Mouse (Mus musculus) midbrain, postnatal 0 days (tissue): ENCODE results near the gene Trim7. TPM values are rescaled to one million over a fixed set of nuclear protein-coding genes. Genes with fewer than 3 reads are reported as not detected.
"Not testable (repeated sequence)": the region's sequence is repeated elsewhere in the genome, so short reads cannot be mapped to it uniquely, and the experiment has no call there.

ENCODE experiments used
- ATAC-seq: fragments of 200-750 bp; cut with Nextera tagmentation; 2 replicates; pipeline ENCODE4 v1.8.0; 2017; ENCODE audit warnings: moderate number of reproducible peaks, mild to moderate bottlenecking, moderate TSS enrichment, moderate library complexity; ENCODE audit not compliant: low FRiP score
- DNase-seq: peaks from one replicate; pipeline ENCODE4 v3.0.0-alpha.2; 2015; ENCODE audit warnings: low spot score
- H3K27ac ChIP-seq: fragments of 300-500 bp; sonication (generic); 2 replicates; pipeline ENCODE4 v1.5.1; 2014; ENCODE audit warnings: low read depth, mild to moderate bottlenecking, low read length, mixed read lengths
- H3K27me3 ChIP-seq: fragments of 300-500 bp; sonication (generic); 2 replicates; pipeline ENCODE4 v1.6.1; 2014; ENCODE audit warnings: low read length, control low read depth, mixed read lengths; ENCODE audit not compliant: insufficient read depth
- H3K36me3 ChIP-seq: fragments of 300-500 bp; sonication (generic); 2 replicates; pipeline ENCODE4 v1.6.1; 2014; ENCODE audit warnings: low read length, control low read depth, mixed read lengths; ENCODE audit not compliant: insufficient read depth
- H3K4me1 ChIP-seq: fragments of 300-500 bp; sonication (generic); 2 replicates; pipeline ENCODE4 v1.6.1; 2014; ENCODE audit warnings: mild to moderate bottlenecking, control low read depth, antibody characterized with exemption, low read length, mixed read lengths; ENCODE audit not compliant: insufficient read depth
- H3K4me2 ChIP-seq: fragments of 300-500 bp; sonication (generic); 2 replicates; pipeline ENCODE4 v1.6.1; 2014; ENCODE audit warnings: low read depth, mild to moderate bottlenecking, low read length, mixed read lengths; ENCODE audit not compliant: poor library complexity, severe bottlenecking
- H3K4me3 ChIP-seq: fragments of 300-500 bp; sonication (generic); 2 replicates; pipeline ENCODE4 v1.5.1; 2014; ENCODE audit warnings: low read depth, mild to moderate bottlenecking, low read length, moderate library complexity
- H3K9ac ChIP-seq: fragments of 300-500 bp; sonication (generic); replicated peaks from 2 replicates; pipeline ENCODE4 v1.6.1; 2014; ENCODE audit warnings: mild to moderate bottlenecking, low read length, moderate library complexity, mixed read lengths; ENCODE audit not compliant: poor library complexity, severe bottlenecking
- H3K9me3 ChIP-seq: fragments of 300-500 bp; sonication (generic); 2 replicates; pipeline ENCODE4 v1.6.1; 2016; ENCODE audit warnings: low read length, control low read depth
- CTCF ChIP-seq: IDR thresholded peaks from 2 replicates; pipeline ENCODE4 v1.5.1; 2016; ENCODE audit warnings: antibody characterized with exemption, mild to moderate bottlenecking
- WGBS: fragments of 180-500 bp; shearing (Covaris S2); extraction: QIAGEN DNeasy Blood & Tissue Kit; methylation state at CpG from one replicate; pipeline ENCODE4 v1.1.7; 2014; 5-methylcytosine and 5-hydroxymethylcytosine counted together
- polyA plus RNA-seq: library from polyadenylated mRNA; unstranded; fragments of >200 nt; fragmentation: Nextera tagmentation; extraction: Ambion mirVana; gene quantifications from 2 replicates; pipeline ENCODE4 v1.2.1, GENCODE M21; 2015
- total RNA-seq: library from RNA; depleted of rRNA; stranded (reverse); fragments of >200 nt; gene quantifications from 2 replicates; pipeline ENCODE4 v1.2.3, GENCODE M21; 2014

Gene Trim7
- total and polyA plus RNA-seq, 2 experiments from 2014 or later: 3.7 to 7.7 TPM

DNA sequence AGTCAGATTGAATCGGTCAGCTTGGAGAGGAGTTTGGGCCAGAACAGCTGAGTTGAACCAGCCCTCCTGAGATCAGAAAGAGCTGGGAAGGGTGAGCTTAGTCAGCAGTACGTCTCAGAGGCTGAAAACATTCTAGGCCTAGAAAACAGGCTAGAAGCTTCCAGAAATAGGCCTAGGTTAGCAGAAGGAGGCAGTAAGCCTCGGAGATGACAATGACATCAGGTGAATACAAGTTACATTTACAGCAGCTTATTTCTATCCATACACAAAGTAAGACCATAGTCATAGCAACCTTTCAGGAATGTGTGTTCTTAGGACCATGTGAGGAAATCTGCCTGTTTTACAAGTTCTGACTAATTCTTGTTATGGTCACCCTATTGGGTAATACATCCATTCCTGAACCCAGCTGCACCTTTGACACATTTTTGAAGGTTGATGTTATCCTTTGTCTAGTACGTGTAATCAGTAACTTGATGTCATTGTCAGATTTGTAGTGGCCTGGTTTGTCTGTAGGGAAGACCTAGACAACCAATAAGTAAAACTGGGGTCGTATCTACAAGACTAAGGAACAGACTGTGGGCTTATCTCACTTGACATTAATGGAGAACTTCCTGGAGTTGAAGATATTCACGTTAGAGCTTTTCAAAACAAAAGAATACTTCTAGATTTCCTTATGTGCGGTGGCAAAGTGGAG lies 6.2 kb upstream of the Trim7 start:
- ATAC-seq (no peak), DNase-seq (no peak)
- TF ChIP-seq CTCF: no peak
- Histone ChIP-seq H3K27me3 (no peaks in the 10 kb centered on the region), H3K36me3 (no peaks in the 10 kb centered on the region), H3K4me2 (no peak overlapping the region), H3K9ac (no peak overlapping the region), H3K4me1 (peaks cover 15% of the 10 kb centered on the region; the same call in 1 of the 2 replicates), H3K4me3 (no peak overlapping the region), H3K9me3 (no peaks in the 10 kb centered on the region), H3K27ac (no peak overlapping the region)
- WGBS: 82% methylated on average over 7 of the region's 7 CpGs

GRCm38 (mm10) chr11:48820308-48820674 lies 5.6 kb upstream of the Trim7 start:
- no peak overlapping the region for H3K4me3 ChIP-seq
- no peak for TF ChIP-seq CTCF
- H3K4me1 ChIP-seq: peaks cover 10% of the 10 kb centered on the region; the same call in 1 of the 2 replicates
- H3K27me3 ChIP-seq: no peaks in the 10 kb centered on the region
- H3K4me2 ChIP-seq: no peak overlapping the region
- H3K27ac ChIP-seq: no peak overlapping the region
- DNase-seq (no peak), ATAC-seq (no peak)
- H3K9me3 ChIP-seq: no peaks in the 10 kb centered on the region
- no peak overlapping the region for H3K9ac ChIP-seq
- no peaks in the 10 kb centered on the region for H3K36me3 ChIP-seq

GRCm38 (mm10) chr11:48821299-48821698 lies 4.6 kb upstream of the Trim7 start:
- not testable (repeated sequence) for H3K36me3 ChIP-seq, H3K9ac ChIP-seq, H3K27me3 ChIP-seq, H3K9me3 ChIP-seq, H3K4me1 ChIP-seq, H3K4me2 ChIP-seq, ATAC-seq, H3K27ac ChIP-seq, H3K4me3 ChIP-seq, DNase-seq
- WGBS: 87% methylated on average over 14 of the region's 14 CpGs

- Histone ChIP-seq H3K4me2 (peak overlapping the region; percentile 69), H3K4me1 (peaks cover 6% of the 10 kb centered on the region; the same call in 1 of the 2 replicates), H3K27me3 (no peaks in the 10 kb centered on the region), H3K27ac (no peak overlapping the region), H3K36me3 (no peaks in the 10 kb centered on the region), H3K9ac (0 out of 2 replicates have a peak overlapping the region, but pooled peaks have one; percentile 33), H3K4me3 (peak overlapping the region; percentile 38), H3K9me3 (no peaks in the 10 kb centered on the region)
- no peak for TF ChIP-seq CTCF
- no peak for DNase-seq
- no peak for ATAC-seq
- WGBS: 30% methylated on average over 14 of the region's 14 CpGs
Observed at GRCm38 (mm10) chr11:48822768-48823512, 3.0 kb upstream of the Trim7 start.

- Histone ChIP-seq H3K27me3 (no peaks in the 10 kb centered on the region), H3K9ac (0 out of 2 replicates have a peak overlapping the region, but pooled peaks have one; percentile 33), H3K4me3 (peak overlapping the region; percentile 38), H3K27ac (no peak overlapping the region), H3K4me1 (peaks cover 6% of the 10 kb centered on the region; the same call in 1 of the 2 replicates), H3K36me3 (no peaks in the 10 kb centered on the region), H3K9me3 (no peaks in the 10 kb centered on the region), H3K4me2 (peak overlapping the region; percentile 69)
- TF ChIP-seq CTCF: no peak
- ATAC-seq (no peak), DNase-seq (peak; percentile 83)
- under 1% methylated on average over 15 of the region's 15 CpGs for WGBS
Observed at GRCm38 (mm10) chr11:48823536-48823972, 2.4 kb upstream of the Trim7 start.

DNA sequence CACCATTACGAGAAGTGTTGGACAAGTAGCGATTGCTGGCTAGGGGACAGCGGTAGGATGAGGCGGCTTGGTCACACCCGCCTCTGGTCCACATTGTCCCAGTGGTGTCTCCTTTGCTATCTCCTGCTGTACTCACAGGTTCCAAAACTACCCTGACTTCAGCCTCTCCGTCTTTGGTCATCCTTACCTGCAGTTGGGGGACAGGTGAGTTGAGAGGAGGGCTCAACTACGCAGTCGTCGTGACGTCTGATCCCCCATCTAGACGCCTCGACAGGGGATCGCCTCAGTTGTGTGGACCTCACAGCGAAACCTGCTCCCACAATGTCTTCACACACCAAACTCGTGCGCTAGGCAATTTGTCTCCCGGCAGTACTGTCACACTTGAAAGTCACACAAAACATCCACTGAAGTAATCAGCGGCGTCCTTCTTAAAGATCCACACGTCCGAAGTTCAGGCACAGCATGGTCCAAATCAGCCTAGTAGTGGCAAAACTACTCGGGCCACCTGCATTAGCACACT lies 1.6 kb upstream of the Trim7 start:
- no peak for TF ChIP-seq CTCF
- 6% methylated on average over 22 of the region's 22 CpGs for WGBS
- ATAC-seq: no peak
- Histone ChIP-seq H3K9ac (0 out of 2 replicates have a peak overlapping the region, but pooled peaks have one; percentile 33), H3K4me2 (peak overlapping the region; percentile 69), H3K4me1 (peaks cover 6% of the 10 kb centered on the region; the same call in 1 of the 2 replicates), H3K27me3 (no peaks in the 10 kb centered on the region), H3K9me3 (no peaks in the 10 kb centered on the region), H3K36me3 (no peaks in the 10 kb centered on the region), H3K27ac (no peak overlapping the region), H3K4me3 (peak overlapping the region; percentile 38)
- no peak for DNase-seq
